Mouse (Mus musculus): ENCODE results near the gene Msl3. TPM values are rescaled to one million over a fixed set of nuclear protein-coding genes. Genes with fewer than 3 reads are reported as not detected.

The Msl3 gene
- 31.5 to 39.6 TPM (median 36.0 TPM) in 4 replicates for total RNA-seq (2023; ENCODE audit: inconsistent age)

GRCm38 (mm10) chrX:168673525-168674406 is at the start of gene Msl3:
Gene Msl3 (minus strand): TSS chrX:168673898.

Other genes starting within 250 kb of the Msl3 start
- gene Frmpd4, start 96.7 kb downstream of the Msl3 start, total RNA-seq (2023; ENCODE audit: inconsistent age), result not detected in 4 replicates
- 4.0 to 4.5 TPM (median 4.4 TPM) in 4 replicates for gene Arhgap6, start 121.2 kb upstream of the Msl3 start, total RNA-seq (2023; ENCODE audit: inconsistent age)